Mouse (Mus musculus) liver, embryonic 13.5 days (tissue): Measurements from ENCODE around the gene Cxcr4. TPM values are rescaled to one million over a fixed set of nuclear protein-coding genes. Genes with fewer than 3 reads are reported as not detected.

Experiments
- ATAC-seq: fragments of 200-750 bp; cut with Nextera tagmentation; 2 replicates; pipeline ENCODE4 v1.8.0; 2017; ENCODE audit warnings: low read depth, mild to moderate bottlenecking, moderate number of reproducible peaks, moderate library complexity
- DNase-seq: peaks from one replicate; pipeline ENCODE4 v3.0.0; 2022
- H3K27ac ChIP-seq: fragments of 300-500 bp; sonication (generic); 2 replicates; pipeline ENCODE4 v1.5.1; 2015; ENCODE audit warnings: moderate library complexity, mild to moderate bottlenecking, inconsistent platforms
- H3K27me3 ChIP-seq: fragments of 300-500 bp; sonication (generic); 2 replicates; pipeline ENCODE4 v1.6.1; 2015; ENCODE audit warnings: mild to moderate bottlenecking, inconsistent platforms
- H3K36me3 ChIP-seq: fragments of 300-500 bp; sonication (generic); 2 replicates; pipeline ENCODE4 v1.6.1; 2015; ENCODE audit warnings: mild to moderate bottlenecking, inconsistent platforms
- H3K4me1 ChIP-seq: fragments of 300-500 bp; sonication (generic); replicated peaks from 2 replicates; pipeline ENCODE4 v1.6.1; 2015; ENCODE audit warnings: inconsistent platforms
- H3K4me2 ChIP-seq: fragments of 300-500 bp; sonication (generic); 2 replicates; pipeline ENCODE4 v1.6.1; 2015; ENCODE audit warnings: inconsistent platforms, mild to moderate bottlenecking, moderate library complexity
- H3K4me3 ChIP-seq: fragments of 300-500 bp; sonication (generic); replicated peaks from 2 replicates; pipeline ENCODE4 v1.5.1; 2015; ENCODE audit warnings: mild to moderate bottlenecking, inconsistent platforms
- H3K9ac ChIP-seq: fragments of 300-500 bp; sonication (generic); 2 replicates; pipeline ENCODE4 v1.6.1; 2015; ENCODE audit warnings: mild to moderate bottlenecking, inconsistent platforms
- H3K9me3 ChIP-seq: fragments of 300-500 bp; sonication (generic); replicated peaks from 2 replicates; pipeline ENCODE4 v1.6.1; 2016; ENCODE audit warnings: inconsistent platforms
- WGBS: fragments of 180-500 bp; shearing (Covaris S2); methylation state at CpG from one replicate; pipeline ENCODE4 v1.1.7; 2015; ENCODE audit not compliant: insufficient replicate concordance; 5-methylcytosine and 5-hydroxymethylcytosine counted together
- polyA plus RNA-seq: library from polyadenylated mRNA; unstranded; fragments of >200 nt; fragmentation: Nextera tagmentation; extraction: Ambion mirVana; gene quantifications from 2 replicates; pipeline ENCODE4 v1.2.1, GENCODE M21; 2015

Cxcr4 gene
- polyA plus RNA-seq, 1 experiment from 2014 or later: 1.0 TPM

- Histone ChIP-seq H3K27me3 (no peaks in the 10 kb centered on the region), H3K4me1 (peaks cover 24% of the 10 kb centered on the region), H3K9ac (no peak overlapping the region), H3K27ac (no peak overlapping the region), H3K4me3 (no peak overlapping the region), H3K4me2 (no peak overlapping the region), H3K9me3 (no peaks in the 10 kb centered on the region), H3K36me3 (no peaks in the 10 kb centered on the region)
- ATAC-seq: no peak
- no peak for DNase-seq
- WGBS: 61% methylated on average over 3 of the region's 3 CpGs
These were observed 28.2 kb downstream of the Cxcr4 start for GRCm38 (mm10) chr1:128563905-128564304.

- DNase-seq (no peak), ATAC-seq (peak; percentile 19; the same call in 1 of the 2 replicates)
- peaks cover 24% of the 10 kb centered on the region for H3K4me1 ChIP-seq
- H3K36me3 ChIP-seq: no peaks in the 10 kb centered on the region
- WGBS: 64% methylated on average over 9 of the region's 9 CpGs
- H3K9ac ChIP-seq: peak overlapping the region; percentile 49; the same call in 1 of the 2 replicates
- H3K27me3 ChIP-seq: no peaks in the 10 kb centered on the region
- 0 out of 2 replicates have a peak overlapping the region, but pooled peaks have one; percentile 16 for H3K4me3 ChIP-seq
- H3K27ac ChIP-seq: peak overlapping the region; percentile 82
- H3K9me3 ChIP-seq: no peaks in the 10 kb centered on the region
- peak overlapping the region; percentile 58 for H3K4me2 ChIP-seq
These were observed 30.7 kb downstream of the Cxcr4 start for GRCm38 (mm10) chr1:128561325-128561874.

- WGBS: 25% methylated on average over 14 of the region's 14 CpGs
- Histone ChIP-seq H3K4me1 (peaks cover 24% of the 10 kb centered on the region), H3K9me3 (no peaks in the 10 kb centered on the region), H3K27me3 (no peaks in the 10 kb centered on the region), H3K9ac (peak overlapping the region; percentile 49; the same call in 1 of the 2 replicates), H3K4me3 (0 out of 2 replicates have a peak overlapping the region, but pooled peaks have one; percentile 16), H3K4me2 (peak overlapping the region; percentile 58), H3K36me3 (no peaks in the 10 kb centered on the region), H3K27ac (peak overlapping the region; percentile 82)
- DNase-seq: peak; percentile 29
- ATAC-seq: peak; percentile 99
These were observed 31.4 kb downstream of the Cxcr4 start for GRCm38 (mm10) chr1:128560452-128561324.

GRCm38 (mm10) chr1:128557953-128558352 is 34.1 kb downstream of the Cxcr4 start:
- H3K4me1 ChIP-seq: peaks cover 24% of the 10 kb centered on the region
- H3K4me3 ChIP-seq: no peak overlapping the region
- H3K4me2 ChIP-seq: no peak overlapping the region
- H3K9me3 ChIP-seq: no peaks in the 10 kb centered on the region
- H3K27me3 ChIP-seq: no peaks in the 10 kb centered on the region
- DNase-seq: no peak
- no peaks in the 10 kb centered on the region for H3K36me3 ChIP-seq
- WGBS: 73% methylated on average over 4 of the region's 4 CpGs
- no peak for ATAC-seq
- no peak overlapping the region for H3K27ac ChIP-seq
- no peak overlapping the region for H3K9ac ChIP-seq

- DNase-seq: no peak
These were observed 39.5 kb downstream of the Cxcr4 start for GRCm38 (mm10) chr1:128552545-128552944.

GRCm38 (mm10) chr1:128551743-128552397 is 40.2 kb downstream of the Cxcr4 start:
- DNase-seq: no peak
- 32% methylated on average over 8 of the region's 8 CpGs for WGBS
- no peak for ATAC-seq

More at GRCm38 (mm10) chr1:128552545-128552944, 39.5 kb downstream of the Cxcr4 start:
- Histone ChIP-seq H3K4me2 (no peak overlapping the region), H3K27me3 (no peaks in the 10 kb centered on the region), H3K4me3 (no peak overlapping the region), H3K9ac (no peak overlapping the region), H3K27ac (no peak overlapping the region), H3K4me1 (no peaks in the 10 kb centered on the region), H3K36me3 (no peaks in the 10 kb centered on the region), H3K9me3 (no peaks in the 10 kb centered on the region)
- no peak for ATAC-seq

GRCm38 (mm10) chr1:128549442-128549841 is 42.7 kb downstream of the Cxcr4 start:
- no peak overlapping the region for H3K4me3 ChIP-seq
- ATAC-seq (no peak), DNase-seq (no peak)
- no peak overlapping the region for H3K9ac ChIP-seq
- WGBS: 30% methylated on average over 5 of the region's 5 CpGs
- H3K27ac ChIP-seq: no peak overlapping the region
- H3K9me3 ChIP-seq: no peaks in the 10 kb centered on the region
- H3K27me3 ChIP-seq: no peaks in the 10 kb centered on the region
- H3K4me1 ChIP-seq: no peaks in the 10 kb centered on the region
- H3K4me2 ChIP-seq: no peak overlapping the region
- H3K36me3 ChIP-seq: no peaks in the 10 kb centered on the region

More at GRCm38 (mm10) chr1:128551743-128552397, 40.2 kb downstream of the Cxcr4 start:
- Histone ChIP-seq H3K36me3 (no peaks in the 10 kb centered on the region), H3K4me1 (no peaks in the 10 kb centered on the region), H3K9ac (no peak overlapping the region), H3K9me3 (no peaks in the 10 kb centered on the region), H3K27me3 (no peaks in the 10 kb centered on the region), H3K4me3 (no peak overlapping the region), H3K4me2 (no peak overlapping the region), H3K27ac (no peak overlapping the region)

- no peak overlapping the region for H3K9ac ChIP-seq
These were observed 43.1 kb downstream of the Cxcr4 start for GRCm38 (mm10) chr1:128549007-128549406.

GRCm38 (mm10) chr1:128548220-128548998 is 43.7 kb downstream of the Cxcr4 start:
- Histone ChIP-seq H3K4me1 (no peaks in the 10 kb centered on the region), H3K4me2 (no peak overlapping the region), H3K4me3 (no peak overlapping the region), H3K9ac (no peak overlapping the region), H3K36me3 (no peaks in the 10 kb centered on the region), H3K9me3 (no peaks in the 10 kb centered on the region), H3K27me3 (no peaks in the 10 kb centered on the region), H3K27ac (no peak overlapping the region)
- 42% methylated on average over 5 of the region's 5 CpGs for WGBS
- DNase-seq: no peak
- no peak for ATAC-seq

More at GRCm38 (mm10) chr1:128549007-128549406, 43.1 kb downstream of the Cxcr4 start:
- Histone ChIP-seq H3K4me1 (no peaks in the 10 kb centered on the region), H3K36me3 (no peaks in the 10 kb centered on the region), H3K4me2 (no peak overlapping the region), H3K27ac (no peak overlapping the region), H3K27me3 (no peaks in the 10 kb centered on the region), H3K4me3 (no peak overlapping the region), H3K9me3 (no peaks in the 10 kb centered on the region)
- DNase-seq (no peak), ATAC-seq (no peak)
- 57% methylated on average over 3 of the region's 3 CpGs for WGBS

GRCm38 (mm10) chr1:128545672-128546071 is 46.4 kb downstream of the Cxcr4 start:
- Histone ChIP-seq H3K4me1 (no peaks in the 10 kb centered on the region), H3K4me3 (no peak overlapping the region), H3K4me2 (no peak overlapping the region), H3K36me3 (no peaks in the 10 kb centered on the region), H3K27me3 (no peaks in the 10 kb centered on the region), H3K27ac (no peak overlapping the region), H3K9ac (no peak overlapping the region), H3K9me3 (no peaks in the 10 kb centered on the region)
- ATAC-seq (no peak), DNase-seq (no peak)
- 76% methylated on average over 6 of the region's 6 CpGs for WGBS

GRCm38 (mm10) chr1:128543137-128543536 is 49.0 kb downstream of the Cxcr4 start:
- DNase-seq (no peak), ATAC-seq (no peak)
- Histone ChIP-seq H3K4me1 (no peaks in the 10 kb centered on the region), H3K9me3 (no peaks in the 10 kb centered on the region), H3K27ac (no peak overlapping the region), H3K9ac (no peak overlapping the region), H3K36me3 (no peaks in the 10 kb centered on the region), H3K4me3 (no peak overlapping the region), H3K4me2 (no peak overlapping the region), H3K27me3 (no peaks in the 10 kb centered on the region)
- WGBS: 70% methylated on average over 2 of the region's 2 CpGs
